Mouse (Mus musculus) MEL (cell line): ENCODE data around the gene Klhdc8a.

Source experiments
- CTCF ChIP-seq, 3 experiments: IDR thresholded peaks in 2 of 3; conservative IDR thresholded peaks in 1 of 3; 2 replicates each; pipeline ENCODE4 v1.5.1; 2011 to 2012; ENCODE audit warnings: low read length in 3 of 3, low read depth in 2 of 3, mild to moderate bottlenecking in 2 of 3, improper control_type of control experiment in 1 of 3, inconsistent platforms in 1 of 3, mixed read lengths in 1 of 3, moderate library complexity in 1 of 3; ENCODE audit not compliant: control insufficient read depth in 1 of 3, insufficient read depth in 1 of 3, poor library complexity in 1 of 3, severe bottlenecking in 1 of 3
- MAX ChIP-seq: IDR thresholded peaks from 2 replicates; pipeline ENCODE4 v1.6.1; 2011; ENCODE audit warnings: low read length, improper control_type of control experiment
- POLR2A ChIP-seq, 2 experiments: IDR thresholded peaks; 2 replicates each; pipeline ENCODE4 v1.6.1; 2011 to 2012; ENCODE audit warnings: low read length in 2 of 2, mild to moderate bottlenecking in 2 of 2, control low read depth in 1 of 2, improper control_type of control experiment in 1 of 2, low read depth in 1 of 2, moderate library complexity in 1 of 2; ENCODE audit not compliant: control insufficient read depth in 1 of 2, insufficient read depth in 1 of 2, poor library complexity in 1 of 2
- TCF12 ChIP-seq: IDR thresholded peaks from 2 replicates; pipeline ENCODE4 v1.6.1; 2014; ENCODE audit warnings: low read depth, mild to moderate bottlenecking, inconsistent platforms, low read length, improper control_type of control experiment, moderate library complexity
- ZC3H11A ChIP-seq: IDR thresholded peaks from 2 replicates; pipeline ENCODE4 v1.6.1; 2012; ENCODE audit warnings: low read depth, mild to moderate bottlenecking, inconsistent platforms, low read length, improper control_type of control experiment

- no peak for TF ChIP-seq TCF12
- TF ChIP-seq CTCF (IDR thresholded peaks at IDR 0.05 in 2 of 3, conservative IDR thresholded peaks at IDR 0.05 in 1 of 3; ENCODE audit: control insufficient read depth in 1 of 3, insufficient read depth in 1 of 3, low read depth in 2 of 3, low read length in 3 of 3, poor library complexity in 1 of 3, severe bottlenecking in 1 of 3), result no peak
- no peak for TF ChIP-seq MAX
- no peak for TF ChIP-seq ZC3H11A
- no peak for TF ChIP-seq POLR2A (IDR thresholded peaks at IDR 0.05; ENCODE audit: control insufficient read depth in 1 of 2, insufficient read depth in 1 of 2, low read depth in 1 of 2, low read length in 2 of 2, poor library complexity in 1 of 2)
Measured at GRCm38 (mm10) chr1:132312043-132312442, 13.6 kb downstream of the Klhdc8a start.
